ENCODE assay signal across 25 mouse cellular contexts in the genomic region with DNA sequence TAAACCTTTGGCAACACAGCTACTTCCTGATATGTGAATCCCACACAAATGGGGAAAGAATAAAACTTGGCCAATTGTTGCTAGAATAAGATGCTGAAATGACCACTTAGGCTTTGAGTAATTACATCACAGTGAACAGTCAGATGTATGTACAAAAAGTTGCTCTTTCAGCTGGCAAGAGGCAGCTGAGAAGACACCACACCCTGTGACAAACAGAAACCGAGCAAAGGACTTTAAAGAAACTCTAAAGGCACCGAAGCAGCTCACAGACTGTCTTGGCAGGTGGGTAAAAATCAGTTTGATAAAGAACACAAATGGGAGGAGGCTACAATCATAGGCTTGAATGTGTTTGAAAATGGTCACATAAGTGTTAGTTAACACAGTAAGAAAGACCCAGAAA. TPM values are rescaled to one million over a fixed set of nuclear protein-coding genes. Genes with fewer than 3 reads are reported as not detected.
DNase-seq lines count a peak whose midpoint lies in the region; ATAC-seq and TF ChIP-seq lines count a peak whose summit lies in the region.
"Had no signal": no experiment of that assay in that cellular context is flagged by ENCODE, and none has a peak within 500 bp of the region (broad histone marks: within the 10 kb centered on the region; RNA-seq: fewer than 3 reads in every experiment).

No protein-coding gene starts in this region.

- no peaks in the 10 kb centered on the region for H3K9me3 ChIP-seq in heart, embryonic 10.5 days
- no peaks in the 10 kb centered on the region for H3K9me3 ChIP-seq in midbrain, embryonic 15.5 days
- H3K9me3 ChIP-seq: heart, embryonic 15.5 days; limb, embryonic 15.5 days had no signal

- peak; percentile 20 for ATAC-seq in megakaryocyte, adult 5-6 weeks (ENCODE audit: poor library complexity, severe bottlenecking)
- ATAC-seq in midbrain, embryonic 15.5 days (replicated peaks) = no peak
- ATAC-seq: forebrain, postnatal 0 days had no signal

- whole genome bisulfite sequencing in spleen, adult 2 months = 13% methylated on average over 2 of the region's 2 CpGs
- 79% methylated on average over 2 of the region's 2 CpGs for WGBS in heart, embryonic 10.5 days
- WGBS in midbrain, embryonic 15.5 days = 80% methylated on average over 2 of the region's 2 CpGs

- H3K4me1 ChIP-seq in spleen, adult 2 months (ENCODE audit: control insufficient read depth, insufficient read depth, insufficient read length) = peaks cover 2% of the 10 kb centered on the region; the same call in 1 of the 2 replicates
- 0 out of 2 replicates have a peak, but pooled peaks cover 5% of the 10 kb centered on the region for H3K4me1 ChIP-seq in heart, embryonic 10.5 days
- H3K4me1 ChIP-seq in midbrain, embryonic 15.5 days = peaks cover 12% of the 10 kb centered on the region
- H3K4me1 ChIP-seq: heart, embryonic 15.5 days; limb, embryonic 15.5 days had no signal

- peak overlapping the region; percentile 30; the same call in 1 of the 2 replicates for H3K27ac ChIP-seq in left cerebral cortex, adult 2 months
- H3K27ac ChIP-seq in spleen, adult 2 months (ENCODE audit: insufficient read depth, low read length) = peak overlapping the region; percentile 40; the same call in 1 of the 2 replicates
- H3K27ac ChIP-seq in heart, embryonic 10.5 days = no peak overlapping the region
- H3K27ac ChIP-seq in midbrain, embryonic 15.5 days = no peak overlapping the region
- H3K27ac ChIP-seq: heart, embryonic 15.5 days; hindbrain, embryonic 14.5 days; limb, embryonic 15.5 days had no signal

- H3K36me3 ChIP-seq in spleen, adult 2 months (ENCODE audit: control insufficient read depth, insufficient read depth, low read length) = no peaks in the 10 kb centered on the region
- no peaks in the 10 kb centered on the region for H3K36me3 ChIP-seq in heart, embryonic 10.5 days
- H3K36me3 ChIP-seq in midbrain, embryonic 15.5 days (replicated peaks) = no peaks in the 10 kb centered on the region
- H3K36me3 ChIP-seq: heart, embryonic 15.5 days; limb, embryonic 15.5 days had no signal

- intact Hi-C loops in left cerebral cortex, adult 2 months (cut with DNase I) = loop anchor here (2.0 to 5.0 kb wide), 3 partner anchors 90 to 311 kb away; no protein-coding TSS in a partner anchor

- peaks cover 6% of the 10 kb centered on the region for H3K27me3 ChIP-seq in spleen, adult 2 months (ENCODE audit: control insufficient read depth, insufficient read depth, low read length)
- no peaks in the 10 kb centered on the region for H3K27me3 ChIP-seq in heart, embryonic 10.5 days (ENCODE audit: insufficient read depth, poor library complexity, severe bottlenecking)
- no peaks in the 10 kb centered on the region for H3K27me3 ChIP-seq in midbrain, embryonic 15.5 days (replicated peaks)
- H3K27me3 ChIP-seq: heart, embryonic 15.5 days; limb, embryonic 15.5 days had no signal

- no peak overlapping the region for H3K4me3 ChIP-seq in left cerebral cortex, adult 2 months
- no peak overlapping the region for H3K4me3 ChIP-seq in spleen, adult 2 months (ENCODE audit: extremely low read depth, insufficient read depth, insufficient read length)
- H3K4me3 ChIP-seq in heart, embryonic 10.5 days = no peak overlapping the region
- H3K4me3 ChIP-seq in midbrain, embryonic 15.5 days = no peak overlapping the region
- H3K4me3 ChIP-seq: heart, embryonic 15.5 days; layer of hippocampus, adult 2 months; limb, embryonic 15.5 days; myocyte had no signal

- no peak for DNase-seq in left cerebral cortex, adult 2 months (ENCODE audit: extremely low spot score in 1 of 2, low spot score in 2 of 2)
- DNase-seq in left cerebral cortex, adult 9 months (ENCODE audit: low spot score in 2 of 2) = no peak
- DNase-seq in spleen, adult 2 months (ENCODE audit: low read depth in 1 of 2, low spot score in 2 of 2) = no peak
- no peak for DNase-seq in spleen, postnatal 14 days (ENCODE audit: low spot score in 2 of 2)
- DNase-seq in heart, embryonic 10.5 days (ENCODE audit: low spot score) = no peak
- DNase-seq in heart, adult 8-10 months (ENCODE audit: low spot score) = no peak
- DNase-seq: adrenal gland, postnatal 14 days; cerebellum, adult 9-10 months; forebrain, postnatal 0 days; gastrocnemius, postnatal 14 days; heart, adult 18-20 months; heart, postnatal 4 days; kidney, adult 2 months; kidney, postnatal 10 days; lung, embryonic 14.5 days; midbrain, embryonic 14.5 days; thymus, adult 18-20 months; thymus, postnatal 36 days had no signal

- TF ChIP-seq POLR2A in spleen, adult 2 months (IDR thresholded peaks at IDR 0.05; ENCODE audit: low read depth, low read length) = no peak

- H3K9ac ChIP-seq in midbrain, embryonic 15.5 days = no peak overlapping the region
- H3K9ac ChIP-seq: forebrain, postnatal 0 days; heart, embryonic 15.5 days; hindbrain, embryonic 14.5 days; limb, embryonic 15.5 days; lung, embryonic 14.5 days had no signal

- H3K4me2 ChIP-seq in midbrain, embryonic 15.5 days = no peak overlapping the region
- H3K4me2 ChIP-seq: heart, embryonic 15.5 days; hindbrain, embryonic 14.5 days; limb, embryonic 15.5 days; lung, embryonic 14.5 days had no signal

- TF ChIP-seq CTCF in left cerebral cortex, adult 2 months (IDR thresholded peaks at IDR 0.05) = no peak
- no peak for TF ChIP-seq CTCF in spleen, adult 2 months (IDR thresholded peaks at IDR 0.05; ENCODE audit: extremely low read depth, insufficient read depth, insufficient read length, insufficient replicate concordance)

RNA-seq across cellular contexts. Expression of gene Homer1, which starts 1.6 kb away (rescaled TPM):
- 100 to 1,000 TPM; 381 to 464 TPM for total RNA-seq in left cerebral cortex, adult 2 months (2021)
- polyA plus RNA-seq in spleen, adult 2 months (2012; rRNA removed) = 0.86 and 2.0 TPM in 2 replicates
- total RNA-seq in megakaryocyte, adult 5-6 weeks (2015) = 17.8 and 18.8 TPM in 2 replicates
- 20.5 and 26.8 TPM in 2 replicates for total RNA-seq in megakaryocyte, adult 5-6 weeks (2017)
- polyA plus RNA-seq in heart, embryonic 10.5 days (2016; fragmentation: Nextera tagmentation; extraction: Ambion mirVana) = 18.4 and 18.5 TPM in 2 replicates
- total RNA-seq in heart, adult 8-10 months (2022) = 10 to 100 TPM; 56.1 to 67.6 (median 57.1) TPM
- 11.0 and 11.1 TPM in 2 replicates for polyA plus RNA-seq in midbrain, embryonic 15.5 days (2015; fragmentation: Nextera tagmentation; extraction: Ambion mirVana)

Comparison
In these comparisons a context has a peak if more than half of its experiments do, and no peak if none do; other contexts are left out.
1. H3K27ac ChIP-seq: peak in left cerebral cortex, adult 2 months (single experiment) and spleen, adult 2 months (single experiment); none in heart, embryonic 10.5 days (single experiment) and midbrain, embryonic 15.5 days (single experiment).
2. RNA of gene Homer1, which starts 1.6 kb away (total RNA-seq): 381 to 464 TPM in left cerebral cortex, adult 2 months; 56.1 to 67.6 TPM in heart, adult 8-10 months and 17.8 to 26.8 TPM in megakaryocyte, adult 5-6 weeks; every median in the first group is over 4 times any median in the second.